Mouse (Mus musculus) fibroblast of lung, adult 2 months (primary cell): Measurements from ENCODE around the gene Vps26b.

Source experiments
- DNase-seq: peaks from one replicate; pipeline ENCODE4 v3.0.0-alpha.2; 2011; ENCODE audit warnings: low read depth

Vps26b gene

DNA sequence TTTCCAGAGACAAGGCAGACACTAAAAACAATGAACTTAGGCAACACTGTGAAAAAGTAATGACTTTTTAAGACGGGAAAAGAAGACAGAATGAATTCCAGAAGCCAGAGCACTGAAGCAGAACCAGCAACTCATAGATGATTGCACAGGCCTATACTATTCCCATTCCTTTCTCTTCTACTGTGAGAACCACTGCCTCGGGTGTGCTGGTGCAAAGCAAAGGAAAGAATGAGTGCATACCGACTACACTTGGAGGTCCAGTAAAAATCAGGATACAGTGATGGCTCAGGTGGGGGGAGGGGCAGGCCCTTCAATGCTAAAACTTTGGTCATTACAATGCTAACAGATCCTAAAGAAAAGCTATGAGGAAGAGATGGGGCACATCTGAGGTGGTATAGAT is 36.0 kb downstream of the Vps26b start:
- no peak for DNase-seq

DNA sequence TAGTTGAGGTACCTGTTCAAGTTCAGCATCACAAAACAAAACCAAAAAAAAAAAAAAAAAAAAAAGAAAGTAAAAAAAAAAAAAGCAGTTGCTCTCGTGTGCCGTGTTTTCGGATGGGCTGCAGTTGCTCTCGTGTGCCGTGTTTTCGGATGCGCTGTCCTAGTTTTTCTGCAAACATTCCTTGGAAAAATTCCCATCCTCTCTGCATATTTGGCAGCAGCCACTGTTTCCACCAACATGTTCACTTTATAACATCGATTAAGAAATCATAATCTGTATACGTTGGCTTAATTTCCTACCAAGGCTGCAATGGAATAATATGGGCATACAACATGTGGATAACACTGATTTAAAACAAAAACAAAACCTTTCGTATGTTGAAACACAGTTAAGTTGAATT is 36.7 kb downstream of the Vps26b start:
- DNase-seq, result no peak

DNA sequence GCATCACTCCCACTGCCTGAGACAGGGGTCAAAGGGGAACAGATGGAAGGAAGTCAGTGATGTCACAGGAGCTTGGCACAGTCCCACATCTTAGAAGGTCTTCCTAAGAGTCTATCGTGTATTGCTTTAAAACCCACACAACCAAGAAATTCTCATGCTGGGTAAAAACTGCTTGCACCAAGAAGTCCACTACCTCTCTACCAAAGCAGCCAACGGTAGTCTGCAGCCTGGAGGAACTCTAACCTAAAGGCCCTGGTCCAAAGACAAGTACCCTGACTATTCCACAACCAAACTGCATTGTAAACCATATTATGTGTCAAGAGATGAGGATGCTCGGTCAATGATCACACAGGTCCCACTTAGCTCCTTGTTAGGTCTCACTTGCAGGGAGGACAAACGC is 39.7 kb downstream of the Vps26b start:
- no peak for DNase-seq

DNA sequence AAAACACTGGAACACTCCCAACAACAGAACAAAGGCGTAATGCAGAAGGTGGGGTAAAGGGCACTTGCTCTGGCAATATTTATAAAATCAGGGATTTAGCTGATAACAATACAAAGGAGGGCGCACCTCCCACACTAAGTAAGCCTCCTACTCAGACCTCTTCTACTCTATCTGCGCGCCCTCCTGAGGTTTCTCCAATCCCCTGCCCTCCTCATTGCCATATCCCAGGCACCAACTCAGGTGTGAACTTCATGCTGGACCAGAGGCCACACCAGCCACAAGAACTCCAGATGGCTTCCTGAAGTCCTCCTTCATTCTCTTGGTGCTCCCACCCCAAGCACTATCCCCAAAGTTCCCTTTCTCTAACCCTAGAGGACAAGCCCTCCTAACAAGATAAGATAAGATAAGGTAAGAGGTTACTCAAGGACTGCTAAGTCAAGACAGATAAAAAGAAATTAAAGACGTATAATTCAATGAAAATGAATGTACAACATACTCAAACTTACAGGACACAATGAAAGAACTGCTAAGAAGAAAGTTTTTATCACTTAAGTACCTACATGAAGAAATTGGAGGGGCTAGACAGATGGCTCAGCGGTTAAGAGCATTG is 44.1 kb downstream of the Vps26b start:
- no peak for DNase-seq

DNA sequence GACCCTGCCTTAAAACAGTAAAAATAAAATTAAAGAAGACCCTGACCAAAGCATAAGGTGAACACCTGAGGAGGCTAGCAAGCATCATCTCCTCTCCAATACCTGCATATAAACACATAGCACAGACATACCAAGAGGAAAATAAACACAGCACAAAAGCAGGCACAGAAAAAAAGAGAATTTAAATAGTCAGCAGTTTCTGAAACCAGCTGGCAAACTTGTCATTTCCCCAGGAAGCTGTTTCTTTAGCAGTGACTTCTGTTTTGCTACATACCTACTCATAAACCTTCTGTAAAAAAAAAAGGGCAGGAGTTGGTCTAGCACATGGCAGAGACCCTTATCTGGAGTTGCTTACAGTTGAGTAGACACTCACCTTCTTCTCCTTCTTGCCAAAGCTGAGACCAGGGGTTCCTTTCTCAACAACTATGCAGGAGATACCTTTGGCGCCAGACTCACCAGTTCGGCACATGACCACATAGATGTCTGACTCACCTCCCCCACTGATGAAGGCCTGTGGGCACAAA is 44.7 kb downstream of the Vps26b start:
- no peak for DNase-seq

DNA sequence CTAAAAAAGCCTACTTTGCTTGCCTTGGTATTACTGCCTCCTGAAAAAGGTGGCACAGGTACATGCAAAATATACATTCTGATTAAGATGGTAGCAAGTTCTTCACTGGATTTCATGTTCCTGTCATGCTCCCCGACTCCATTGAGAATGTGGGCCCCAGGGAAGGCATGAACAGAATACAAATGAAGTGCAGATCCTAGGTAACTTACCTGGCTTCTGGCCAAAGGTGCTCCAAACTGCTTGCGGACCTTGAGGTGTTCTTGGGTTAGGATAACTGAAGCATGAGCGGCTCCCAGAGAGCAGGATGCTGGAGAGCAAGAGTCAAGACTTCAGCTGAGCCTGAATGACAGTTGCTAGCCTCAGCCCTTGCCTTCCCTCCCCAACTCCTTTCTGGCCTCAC is 51.1 kb downstream of the Vps26b start:
- DNase-seq, result no peak

DNA sequence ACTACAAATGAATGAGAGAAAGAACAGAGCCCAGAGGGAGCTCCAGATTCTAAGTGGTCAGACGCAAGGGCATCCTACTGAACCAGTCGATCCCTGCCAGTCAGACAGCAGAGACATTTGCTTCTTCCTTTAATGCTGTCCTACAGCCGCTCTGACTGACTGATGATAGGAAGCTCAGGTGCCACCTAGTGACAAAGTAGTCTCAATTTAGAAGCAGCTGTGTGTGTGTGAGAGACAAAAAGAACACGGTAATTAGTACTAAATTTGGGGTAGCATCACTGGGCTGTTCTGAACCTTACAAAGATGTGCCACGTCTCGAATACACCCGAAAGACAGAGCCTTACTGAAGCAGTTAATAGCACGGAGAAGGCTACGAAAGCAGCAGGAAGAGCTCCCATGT is 52.1 kb downstream of the Vps26b start:
- no peak for DNase-seq
